Mouse (Mus musculus) heart, embryonic 14.5 days (tissue): Measurements from ENCODE around the gene Camkk1. TPM values are rescaled to one million over a fixed set of nuclear protein-coding genes. Genes with fewer than 3 reads are reported as not detected.

Source experiments
- ATAC-seq: fragments of 200-750 bp; cut with Nextera tagmentation; 2 replicates; pipeline ENCODE4 v1.8.0; 2017; ENCODE audit warnings: low read depth, moderate TSS enrichment; ENCODE audit not compliant: insufficient number of reproducible peaks, insufficient read depth, low FRiP score
- H3K27ac ChIP-seq, 2 experiments: fragments of 200-500 bp in 1 of 2; fragments of 300-500 bp in 1 of 2; sonication (generic) in 1 of 2; replicated peaks in 1 of 2; 2 replicates each; pipeline ENCODE4 v1.5.1; 2012 to 2014; ENCODE audit warnings: low read depth in 2 of 2, low read length in 2 of 2, control low read depth in 1 of 2, mild to moderate bottlenecking in 1 of 2, mixed read lengths in 1 of 2; ENCODE audit not compliant: control insufficient read depth in 1 of 2, insufficient read depth in 1 of 2
- H3K27me3 ChIP-seq: fragments of 300-500 bp; sonication (generic); 2 replicates; pipeline ENCODE4 v1.6.1; 2014; ENCODE audit warnings: mild to moderate bottlenecking, low read length, control low read depth; ENCODE audit not compliant: control insufficient read depth, insufficient read depth
- H3K36me3 ChIP-seq: fragments of 300-500 bp; sonication (generic); 2 replicates; pipeline ENCODE4 v1.6.1; 2014; ENCODE audit warnings: mild to moderate bottlenecking, control low read depth, low read length, mixed read lengths; ENCODE audit not compliant: control insufficient read depth, insufficient read depth
- H3K4me1 ChIP-seq, 2 experiments: fragments of 200-500 bp in 1 of 2; fragments of 300-500 bp in 1 of 2; sonication (generic) in 1 of 2; 2 replicates each; pipeline ENCODE4 v1.6.1; 2012 to 2014; ENCODE audit warnings: low read length in 2 of 2, control low read depth in 1 of 2, mixed read lengths in 1 of 2; ENCODE audit not compliant: control insufficient read depth in 2 of 2, insufficient read depth in 2 of 2
- H3K4me2 ChIP-seq: fragments of 300-500 bp; sonication (generic); 2 replicates; pipeline ENCODE4 v1.6.1; 2014; ENCODE audit warnings: mild to moderate bottlenecking, low read length
- H3K4me3 ChIP-seq, 2 experiments: fragments of 200-500 bp in 1 of 2; fragments of 300-500 bp in 1 of 2; sonication (generic) in 1 of 2; 2 replicates each; pipeline ENCODE4 v1.5.1; 2012 to 2014; ENCODE audit warnings: low read length in 2 of 2, mild to moderate bottlenecking in 2 of 2, control low read depth in 1 of 2, low read depth in 1 of 2, moderate library complexity in 1 of 2; ENCODE audit not compliant: control insufficient read depth in 1 of 2, insufficient read depth in 1 of 2
- H3K9ac ChIP-seq: fragments of 300-500 bp; sonication (generic); 2 replicates; pipeline ENCODE4 v1.6.1; 2014; ENCODE audit warnings: mild to moderate bottlenecking, low read length
- H3K9me3 ChIP-seq: fragments of 300-500 bp; sonication (generic); 2 replicates; pipeline ENCODE4 v1.6.1; 2016; ENCODE audit warnings: low read length, control low read depth; ENCODE audit not compliant: control insufficient read depth
- WGBS: fragments of 180-500 bp; shearing (Covaris S2); extraction: QIAGEN DNeasy Blood & Tissue Kit; methylation state at CpG from one replicate; pipeline ENCODE4 v1.1.7; 2014; 5-methylcytosine and 5-hydroxymethylcytosine counted together
- polyA plus RNA-seq: library from polyadenylated mRNA; unstranded; fragments of >200 nt; fragmentation: Nextera tagmentation; extraction: Ambion mirVana; gene quantifications from 2 replicates; pipeline ENCODE4 v1.2.1, GENCODE M21; 2014

Gene Camkk1
- polyA plus RNA-seq, result 0.81 and 1.2 TPM in 2 replicates

- Histone ChIP-seq H3K9ac (peak within 1 kb of the TSS; percentile 73), H3K27ac (no peak within 1 kb of the TSS), H3K4me3 (peak within 1 kb of the TSS; percentile 65), H3K27me3 (peaks cover 54% of the 10 kb centered on the region), H3K4me2 (peak within 1 kb of the TSS; percentile 100), H3K9me3 (no peaks in the 10 kb centered on the region), H3K4me1 (peaks cover 10 to 18% of the 10 kb centered on the region in 2 experiments; a peak in 2 of 4 replicates), H3K36me3 (no peaks in the 10 kb centered on the region)
- ATAC-seq, result peak; percentile 91
- 1% methylated on average over 54 of the region's 57 CpGs for WGBS
Measured at GRCm38 (mm10) chr11:73018471-73019146, at the start of gene Camkk1. Gene Camkk1, plus strand, starts transcription at chr11:73019008.

GRCm38 (mm10) chr11:72974995-72975503 lies 43.8 kb upstream of the Camkk1 start:
- WGBS, result 77% methylated on average over 13 of the region's 13 CpGs
- Histone ChIP-seq H3K27ac (no peak overlapping the region), H3K9ac (no peak overlapping the region), H3K36me3 (no peaks in the 10 kb centered on the region), H3K9me3 (no peaks in the 10 kb centered on the region), H3K4me2 (no peak overlapping the region), H3K27me3 (peaks cover 10% of the 10 kb centered on the region; the same call in 1 of the 2 replicates), H3K4me1 (no peaks in the 10 kb centered on the region), H3K4me3 (no peak overlapping the region)
- no peak for ATAC-seq

GRCm38 (mm10) chr11:72982516-72982915 lies 36.3 kb upstream of the Camkk1 start:
- Histone ChIP-seq H3K4me3 (no peak overlapping the region), H3K9me3 (no peaks in the 10 kb centered on the region), H3K4me2 (no peak overlapping the region), H3K36me3 (no peaks in the 10 kb centered on the region), H3K9ac (no peak overlapping the region), H3K27ac (no peak overlapping the region), H3K27me3 (0 out of 2 replicates have a peak, but pooled peaks cover 3% of the 10 kb centered on the region), H3K4me1 (0 out of 4 replicates have a peak, but pooled peaks cover 0 to under 1% of the 10 kb centered on the region in 2 experiments)
- WGBS, result 83% methylated on average over 9 of the region's 9 CpGs
- ATAC-seq, result no peak

GRCm38 (mm10) chr11:72983283-72983682 lies 35.5 kb upstream of the Camkk1 start:
- H3K4me3 ChIP-seq, result no peak overlapping the region
- H3K36me3 ChIP-seq, result no peaks in the 10 kb centered on the region
- 49% methylated on average over 5 of the region's 5 CpGs for WGBS
- no peak for ATAC-seq
- H3K27me3 ChIP-seq, result 0 out of 2 replicates have a peak, but pooled peaks cover 3% of the 10 kb centered on the region
- peaks cover 2 to 5% of the 10 kb centered on the region in 2 experiments; a peak in 2 of 4 replicates for H3K4me1 ChIP-seq
- no peak overlapping the region for H3K4me2 ChIP-seq
- no peak overlapping the region for H3K27ac ChIP-seq
- H3K9me3 ChIP-seq, result no peaks in the 10 kb centered on the region
- H3K9ac ChIP-seq, result no peak overlapping the region

GRCm38 (mm10) chr11:72986745-72987144 lies 32.1 kb upstream of the Camkk1 start:
- WGBS, result 79% methylated on average over 5 of the region's 5 CpGs
- ATAC-seq, result no peak
- no peak overlapping the region for H3K4me2 ChIP-seq

GRCm38 (mm10) chr11:72987234-72987633 lies 31.6 kb upstream of the Camkk1 start:
- Histone ChIP-seq H3K4me2 (no peak overlapping the region), H3K4me3 (no peak overlapping the region), H3K36me3 (no peaks in the 10 kb centered on the region), H3K27me3 (no peaks in the 10 kb centered on the region), H3K4me1 (peaks cover 27% of the 10 kb centered on the region in 2 experiments), H3K9me3 (no peaks in the 10 kb centered on the region), H3K9ac (no peak overlapping the region), H3K27ac (no peak overlapping the region)
- no peak for ATAC-seq
- 59% methylated on average over 5 of the region's 5 CpGs for WGBS

More at GRCm38 (mm10) chr11:72986745-72987144, 32.1 kb upstream of the Camkk1 start:
- H3K36me3 ChIP-seq, result no peaks in the 10 kb centered on the region
- H3K27ac ChIP-seq, result no peak overlapping the region
- H3K4me3 ChIP-seq, result no peak overlapping the region
- no peaks in the 10 kb centered on the region for H3K27me3 ChIP-seq
- H3K4me1 ChIP-seq, result peaks cover 22% of the 10 kb centered on the region in 2 experiments
- H3K9ac ChIP-seq, result no peak overlapping the region
- H3K9me3 ChIP-seq, result no peaks in the 10 kb centered on the region

GRCm38 (mm10) chr11:72987807-72988206 lies 31.0 kb upstream of the Camkk1 start:
- Histone ChIP-seq H3K27me3 (no peaks in the 10 kb centered on the region), H3K4me1 (peaks cover 28 to 29% of the 10 kb centered on the region in 2 experiments), H3K9me3 (no peaks in the 10 kb centered on the region), H3K36me3 (no peaks in the 10 kb centered on the region), H3K4me2 (no peak overlapping the region), H3K27ac (no peak overlapping the region), H3K4me3 (no peak overlapping the region), H3K9ac (no peak overlapping the region)
- 36% methylated on average over 5 of the region's 5 CpGs for WGBS
- ATAC-seq, result no peak
